Mouse (Mus musculus) CH12.LX (cell line): Measurements from ENCODE around the gene Tomm40l. TPM values are rescaled to one million over a fixed set of nuclear protein-coding genes. Genes with fewer than 3 reads are reported as not detected.

Experiments used
- DNase-seq: peaks from one replicate; pipeline ENCODE4 v3.0.0-alpha.2; 2013; ENCODE audit errors: extremely low read depth
- H3K27ac ChIP-seq: 2 replicates; pipeline ENCODE4 v1.5.1; 2012; ENCODE audit warnings: low read depth, mild to moderate bottlenecking, control low read depth, moderate library complexity; ENCODE audit not compliant: insufficient read depth
- H3K27me3 ChIP-seq: replicated peaks from 2 replicates; pipeline ENCODE3; 2012; ENCODE audit warnings: inconsistent platforms
- H3K36me3 ChIP-seq, 2 experiments: replicated peaks in 1 of 2; 2 replicates each; pipeline versions ENCODE3 to v1.6.1; 2012; ENCODE audit warnings: inconsistent platforms in 1 of 2, low read length in 1 of 2, mild to moderate bottlenecking in 1 of 2, mixed read lengths in 1 of 2, moderate library complexity in 1 of 2; ENCODE audit not compliant: control insufficient read depth in 1 of 2, insufficient read depth in 1 of 2
- H3K4me1 ChIP-seq, 2 experiments: 2 replicates each; pipeline ENCODE4 v1.6.1; 2012; ENCODE audit warnings: inconsistent platforms in 1 of 2, moderate library complexity in 1 of 2; ENCODE audit not compliant: insufficient read depth in 2 of 2, control insufficient read depth in 1 of 2
- H3K4me2 ChIP-seq: 2 replicates; pipeline ENCODE4 v1.6.1; 2012; ENCODE audit warnings: low read depth, mild to moderate bottlenecking, control low read depth; ENCODE audit not compliant: poor library complexity, insufficient read depth, severe bottlenecking
- H3K4me3 ChIP-seq, 3 experiments: fragments of 150-350 bp in 1 of 3; sonication (generic) in 1 of 3; replicated peaks in 1 of 3; 2 replicates each; pipeline versions ENCODE3 to v1.5.1; 2011 to 2012; ENCODE audit warnings: low read depth in 2 of 3, low read length in 2 of 3, mild to moderate bottlenecking in 2 of 3, moderate library complexity in 2 of 3, control low read depth in 1 of 3, improper control_type of control experiment in 1 of 3, inconsistent platforms in 1 of 3, mixed read lengths in 1 of 3; ENCODE audit not compliant: poor library complexity in 1 of 3
- H3K79me2 ChIP-seq: replicated peaks from 2 replicates; pipeline ENCODE4 v1.6.1; 2012; ENCODE audit warnings: mild to moderate bottlenecking, moderate library complexity; ENCODE audit not compliant: control insufficient read depth, poor library complexity, insufficient read depth, severe bottlenecking; ENCODE audit errors: extremely low read depth
- H3K9ac ChIP-seq: 2 replicates; pipeline ENCODE4 v1.6.1; 2012; ENCODE audit warnings: low read depth, mild to moderate bottlenecking, control low read depth, moderate library complexity; ENCODE audit not compliant: insufficient read depth
- H3K9me3 ChIP-seq: replicated peaks from 2 replicates; pipeline ENCODE3; 2012; ENCODE audit warnings: low read length, inconsistent platforms, mixed read lengths
- ETS1 ChIP-seq: conservative IDR thresholded peaks from 2 replicates; pipeline ENCODE4 v1.6.1; 2012; ENCODE audit warnings: low read depth, mild to moderate bottlenecking, inconsistent platforms, low read length, improper control_type of control experiment, moderate library complexity
- GABPA ChIP-seq: IDR thresholded peaks from 2 replicates; pipeline ENCODE4 v1.6.1; 2012; ENCODE audit warnings: low read depth, low read length, improper control_type of control experiment, inconsistent platforms; ENCODE audit not compliant: insufficient replicate concordance
- HCFC1 ChIP-seq: IDR thresholded peaks from 2 replicates; pipeline ENCODE4 v1.6.1; 2012; ENCODE audit warnings: low read depth, mild to moderate bottlenecking, inconsistent platforms, low read length, improper control_type of control experiment
- JUND ChIP-seq: conservative IDR thresholded peaks from 2 replicates; pipeline ENCODE4 v1.6.1; 2011; ENCODE audit warnings: low read depth, low read length, improper control_type of control experiment
- KAT2A ChIP-seq: IDR thresholded peaks from 2 replicates; pipeline ENCODE4 v1.6.1; 2012; ENCODE audit warnings: low read length, improper control_type of control experiment, inconsistent platforms; ENCODE audit not compliant: insufficient replicate concordance
- MAX ChIP-seq: IDR thresholded peaks from 2 replicates; pipeline ENCODE4 v1.6.1; 2011; ENCODE audit warnings: low read length, improper control_type of control experiment
- MXI1 ChIP-seq: IDR thresholded peaks from 2 replicates; pipeline ENCODE4 v1.6.1; 2011; ENCODE audit warnings: mild to moderate bottlenecking, low read depth, low read length, improper control_type of control experiment
- NELFE ChIP-seq: IDR thresholded peaks from 2 replicates; pipeline ENCODE4 v1.6.1; 2011; ENCODE audit warnings: low read depth, low read length, improper control_type of control experiment
- RAD21 ChIP-seq: IDR thresholded peaks from 2 replicates; pipeline ENCODE4 v1.6.1; 2011; ENCODE audit warnings: low read depth, mild to moderate bottlenecking, low read length, improper control_type of control experiment, moderate library complexity
- SIN3A ChIP-seq: IDR thresholded peaks from 2 replicates; pipeline ENCODE4 v1.6.1; 2012; ENCODE audit warnings: low read length, improper control_type of control experiment, inconsistent platforms
- TBP ChIP-seq: conservative IDR thresholded peaks from 2 replicates; pipeline ENCODE4 v1.6.1; 2011; ENCODE audit warnings: low read depth, low read length, improper control_type of control experiment
- UBTF ChIP-seq: IDR thresholded peaks from 2 replicates; pipeline ENCODE4 v1.6.1; 2012; ENCODE audit warnings: low read depth, mild to moderate bottlenecking, inconsistent platforms, low read length, improper control_type of control experiment, moderate library complexity
- USF2 ChIP-seq: conservative IDR thresholded peaks from 2 replicates; pipeline ENCODE4 v1.6.1; 2011; ENCODE audit warnings: low read depth, low read length, improper control_type of control experiment
- ZC3H11A ChIP-seq: IDR thresholded peaks from 2 replicates; pipeline ENCODE4 v1.6.1; 2012; ENCODE audit warnings: low read depth, mild to moderate bottlenecking, inconsistent platforms, low read length, improper control_type of control experiment
- ZKSCAN1 ChIP-seq: IDR thresholded peaks from 2 replicates; pipeline ENCODE4 v1.6.1; 2012; ENCODE audit warnings: low read depth, inconsistent platforms, low read length, improper control_type of control experiment, borderline replicate concordance
- ZMIZ1 ChIP-seq: IDR thresholded peaks from 2 replicates; pipeline ENCODE4 v1.6.1; 2012; ENCODE audit warnings: low read depth, mild to moderate bottlenecking, inconsistent platforms, low read length, improper control_type of control experiment
- ZNF384 ChIP-seq: IDR thresholded peaks from 2 replicates; pipeline ENCODE4 v1.6.1; 2012; ENCODE audit warnings: low read depth, low read length, improper control_type of control experiment, inconsistent platforms
- dilution Hi-C: fragments of 300-500 bp; cut with MboI; formaldehyde crosslinking; loops from 2 replicates; pipeline ENCODE4 v1.14.3; 2020; ENCODE audit warnings: low sequenced_read_pairs; ENCODE audit not compliant: extremely low pct_unique_long_range_greater_than_20kb, extremely low pct_ligation_motif_present
- in situ Hi-C: fragments of 300-500 bp; cut with MboI; formaldehyde crosslinking; loops from 3 replicates; pipeline ENCODE4 v1.14.3; 2019; ENCODE audit warnings: low sequenced_read_pairs, low pct_ligation_motif_present, low pct_unique_long_range_greater_than_20kb, mixed read lengths
- polyA plus RNA-seq: library from polyadenylated mRNA; unstranded; fragments of >175 nt; gene quantifications from 2 replicates; pipeline ENCODE4 v1.2.1, GENCODE M21; 2012; ENCODE audit warnings: low read depth; ENCODE audit not compliant: insufficient read length
- total RNA-seq, 2 experiments: library from RNA; depleted of rRNA; stranded (reverse); fragments of 300-350 nt in 1 of 2; fragments of >200 nt in 1 of 2; gene quantifications; 2 replicates each; pipeline ENCODE4 v1.2.3; 2012 to 2014

Gene Tomm40l
- total and polyA plus RNA-seq, 3 experiments: 24.7 to 37.1 (median 36.0) TPM

- no peak for DNase-seq
- Histone ChIP-seq H3K4me3 (no peak within 1 kb of the TSS), H3K4me1 (peaks cover 2 to 10% of the 10 kb centered on the region in 2 experiments; a peak in 2 of 4 replicates), H3K9me3 (no peaks in the 10 kb centered on the region), H3K27ac (no peak within 1 kb of the TSS), H3K9ac (no peak within 1 kb of the TSS), H3K79me2 (no peaks in the 10 kb centered on the region), H3K4me2 (no peak within 1 kb of the TSS), H3K27me3 (peaks cover 19% of the 10 kb centered on the region), H3K36me3 (peaks cover 4 to 16% of the 10 kb centered on the region in 2 experiments)
- dilution Hi-C loops (no loop called here), in situ Hi-C loops (loop anchor here (5.0 kb wide), 1 partner anchor 37 kb away; no protein-coding TSS in a partner anchor)
- TF ChIP-seq TBP: no peak
- no peak for TF ChIP-seq ZMIZ1
- no peak for TF ChIP-seq ZKSCAN1
- no peak for TF ChIP-seq NELFE
- no peak for TF ChIP-seq UBTF
- TF ChIP-seq GABPA: no peak
- no peak for TF ChIP-seq JUND
- TF ChIP-seq USF2: no peak
- no peak for TF ChIP-seq ZC3H11A
Observed at GRCm38 (mm10) chr1:171213801-171214496, 8.4 kb downstream of the Tomm40l start, which contains the start of gene Nr1i3. Nr1i3 (plus strand) TSS chr1:171213970.

DNA sequence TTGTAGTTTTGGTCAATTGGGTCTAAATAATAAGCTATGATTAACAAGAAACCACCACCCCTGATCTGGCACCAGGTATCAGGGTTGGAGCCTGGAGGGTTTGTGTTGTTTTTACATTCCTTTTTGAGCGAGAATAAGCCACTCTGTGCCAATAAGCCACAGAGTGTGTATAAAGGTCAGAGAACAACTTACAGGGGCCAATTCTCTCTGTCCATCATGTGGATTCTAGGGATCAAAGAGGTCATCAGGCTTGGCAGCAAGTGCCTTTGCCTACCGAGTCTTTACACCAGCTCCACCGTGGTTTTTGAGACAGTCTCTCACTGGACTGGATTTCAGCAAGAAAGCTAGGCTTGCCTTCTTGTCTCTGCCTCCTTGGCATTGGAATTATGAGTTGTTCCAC lies 9.5 kb downstream of the Tomm40l start:
- H3K4me1 ChIP-seq: peaks cover 2 to 10% of the 10 kb centered on the region in 2 experiments; a peak in 2 of 4 replicates
- TF ChIP-seq USF2: no peak
- TF ChIP-seq ZNF384: no peak
- TF ChIP-seq ZMIZ1: no peak
- no peak for TF ChIP-seq HCFC1
- TF ChIP-seq KAT2A: no peak
- TF ChIP-seq GABPA: no peak
- TF ChIP-seq MXI1: no peak
- TF ChIP-seq ETS1: no peak
- no peak for TF ChIP-seq MAX
- TF ChIP-seq SIN3A: no peak
- no peak for TF ChIP-seq RAD21
- TF ChIP-seq, all 38 proteins: peak for 0
- H3K4me3 ChIP-seq: no peak overlapping the region
- peaks cover 0 to 5% of the 10 kb centered on the region in 2 experiments for H3K36me3 ChIP-seq
- no peaks in the 10 kb centered on the region for H3K79me2 ChIP-seq
- peaks cover 19% of the 10 kb centered on the region for H3K27me3 ChIP-seq
- no peak for DNase-seq
- H3K9ac ChIP-seq: no peak overlapping the region
- H3K27ac ChIP-seq: no peak overlapping the region
- no peak overlapping the region for H3K4me2 ChIP-seq
- H3K9me3 ChIP-seq: peaks cover 5% of the 10 kb centered on the region
- dilution Hi-C loops: no loop called here
- in situ Hi-C loops: loop anchor here (5.0 kb wide), 1 partner anchor 36 kb away; no protein-coding TSS in a partner anchor
